Mouse (Mus musculus) brain, embryonic 18.5 days (tissue): Measurements from ENCODE around the gene Chrna4.

Source experiments
- DNase-seq: peaks from one replicate; pipeline ENCODE4 v3.0.0-alpha.2; 2012; ENCODE audit warnings: low read depth, low spot score

Chrna4 gene

GRCm38 (mm10) chr2:181038644-181039355 lies 4.5 kb downstream of the Chrna4 start:
- DNase-seq, result no peak

GRCm38 (mm10) chr2:181036561-181036960 lies 6.8 kb downstream of the Chrna4 start:
- DNase-seq, result no peak

GRCm38 (mm10) chr2:181035186-181035585 lies 8.2 kb downstream of the Chrna4 start:
- no peak for DNase-seq

- no peak for DNase-seq
Measured at GRCm38 (mm10) chr2:181033310-181033709, 10.0 kb downstream of the Chrna4 start.

- DNase-seq, result no peak
Measured at GRCm38 (mm10) chr2:181032407-181032806, 10.9 kb downstream of the Chrna4 start.

- no peak for DNase-seq
Measured at GRCm38 (mm10) chr2:181031406-181031934, 11.9 kb downstream of the Chrna4 start.

GRCm38 (mm10) chr2:181008339-181008738 lies 35.0 kb downstream of the Chrna4 start:
- DNase-seq, result no peak

- no peak for DNase-seq
Measured at GRCm38 (mm10) chr2:181007054-181007453, 36.3 kb downstream of the Chrna4 start.

- no peak for DNase-seq
Measured at GRCm38 (mm10) chr2:180996905-180997304, 46.4 kb downstream of the Chrna4 start.

- no peak for DNase-seq
Measured at GRCm38 (mm10) chr2:180996436-180996835, 46.9 kb downstream of the Chrna4 start.

- no peak for DNase-seq
Measured at GRCm38 (mm10) chr2:180995457-180995856, 47.9 kb downstream of the Chrna4 start.

GRCm38 (mm10) chr2:180994360-180994759 lies 49.0 kb downstream of the Chrna4 start:
- DNase-seq, result no peak

- no peak for DNase-seq
Measured at GRCm38 (mm10) chr2:180990347-180990746, 53.0 kb downstream of the Chrna4 start.

GRCm38 (mm10) chr2:180988948-180989347 lies 54.4 kb downstream of the Chrna4 start:
- DNase-seq, result no peak

- no peak for DNase-seq
Measured at GRCm38 (mm10) chr2:180988347-180988913, 54.9 kb downstream of the Chrna4 start.

GRCm38 (mm10) chr2:180987432-180988030 lies 55.8 kb downstream of the Chrna4 start:
- DNase-seq, result no peak

- DNase-seq, result no peak
Measured at GRCm38 (mm10) chr2:180987001-180987400, 56.3 kb downstream of the Chrna4 start.

- no peak for DNase-seq
Measured at GRCm38 (mm10) chr2:180986449-180986848, 56.9 kb downstream of the Chrna4 start, which contains the start of gene Col20a1. TSS of gene Col20a1 (plus strand) at chr2:180986535.

- DNase-seq, result no peak
Measured at GRCm38 (mm10) chr2:180985635-180986034, 57.7 kb downstream of the Chrna4 start.

- DNase-seq, result no peak
Measured at GRCm38 (mm10) chr2:180981133-180981532, 62.2 kb downstream of the Chrna4 start.
